19 mouse cellular contexts compared by ENCODE assay signal in genomic region chr4:41513714-41514113, GRCm38 (mm10). TPM values are rescaled to one million over a fixed set of nuclear protein-coding genes. Genes with fewer than 3 reads are reported as not detected.
A peak's percentile ranks its signal among the peaks of the same experiment; 100 is the strongest.
DNase-seq lines count a peak whose midpoint lies in the region; ATAC-seq lines count a peak whose summit lies in the region.
"Had no signal": no experiment of that assay in that cellular context is flagged by ENCODE, and none has a peak within 500 bp of the region (broad histone marks: within the 10 kb centered on the region; RNA-seq: fewer than 3 reads in every experiment).

No protein-coding gene starts in this region.

- peak; percentile 37 for DNase-seq in hindbrain, embryonic 10.5 days (ENCODE audit: low spot score)
- DNase-seq in embryo, embryonic 11 days, result peak; percentile 69
- no peak for DNase-seq in left cerebral cortex, adult 9 months (ENCODE audit: low spot score in 2 of 2)
- no peak for DNase-seq in frontal cortex, postnatal 36 days (ENCODE audit: low spot score in 2 of 2)
- DNase-seq: B cell, adult 2 months; cerebellum, adult 18-20 months; gastrocnemius, postnatal 10 days; heart, adult 2 months; lung, embryonic 14.5 days; right cerebral cortex, postnatal 25 days; thymus, postnatal 36 days had no signal

- 29% methylated on average over 8 of the region's 8 CpGs for WGBS in hindbrain, embryonic 10.5 days
- 33% methylated on average over 8 of the region's 8 CpGs for WGBS in hindbrain, embryonic 12.5 days
- WGBS in forebrain, embryonic 15.5 days, result 26% methylated on average over 8 of the region's 8 CpGs
- 9% methylated on average over 8 of the region's 8 CpGs for WGBS in limb, embryonic 15.5 days

- 0 out of 2 replicates have a peak overlapping the region, but pooled peaks have one; percentile 53 for H3K27ac ChIP-seq in hindbrain, embryonic 10.5 days
- H3K27ac ChIP-seq in hindbrain, embryonic 12.5 days, result no peak overlapping the region; the same call in 1 of the 2 replicates
- 0 out of 2 replicates have a peak overlapping the region, but pooled peaks have one; percentile 31 for H3K27ac ChIP-seq in forebrain, embryonic 15.5 days (replicated peaks)
- peak overlapping the region; percentile 3; the same call in 1 of the 2 replicates for H3K27ac ChIP-seq in limb, embryonic 15.5 days
- H3K27ac ChIP-seq: heart, adult 2 months; kidney, postnatal 0 days; layer of hippocampus, adult 2 months; macrophage had no signal

- peaks cover 29% of the 10 kb centered on the region for H3K27me3 ChIP-seq in hindbrain, embryonic 10.5 days (ENCODE audit: insufficient read depth, poor library complexity, severe bottlenecking)
- peaks cover 7% of the 10 kb centered on the region; the same call in 1 of the 2 replicates for H3K27me3 ChIP-seq in hindbrain, embryonic 12.5 days
- H3K27me3 ChIP-seq in forebrain, embryonic 15.5 days, result no peaks in the 10 kb centered on the region
- 0 out of 2 replicates have a peak, but pooled peaks cover 11% of the 10 kb centered on the region for H3K27me3 ChIP-seq in limb, embryonic 15.5 days

- peaks cover 7% of the 10 kb centered on the region; the same call in 1 of the 2 replicates for H3K36me3 ChIP-seq in hindbrain, embryonic 10.5 days
- H3K36me3 ChIP-seq in hindbrain, embryonic 12.5 days, result peaks cover 8% of the 10 kb centered on the region; the same call in 1 of the 2 replicates
- no peaks in the 10 kb centered on the region for H3K36me3 ChIP-seq in forebrain, embryonic 15.5 days
- H3K36me3 ChIP-seq in limb, embryonic 15.5 days, result no peaks in the 10 kb centered on the region

- ATAC-seq in hindbrain, embryonic 12.5 days (ENCODE audit: low FRiP score), result no peak
- no peak for ATAC-seq in forebrain, embryonic 15.5 days (replicated peaks)
- no peak for ATAC-seq in limb, embryonic 15.5 days (ENCODE audit: insufficient number of reproducible peaks, low FRiP score, low TSS enrichment, low read depth)
- no peak for ATAC-seq in activated CD4-positive, CD25-positive, alpha-beta regulatory T cell, adult 4 months

- no peak overlapping the region for H3K4me3 ChIP-seq in hindbrain, embryonic 10.5 days
- H3K4me3 ChIP-seq in hindbrain, embryonic 12.5 days, result no peak overlapping the region
- no peak overlapping the region for H3K4me3 ChIP-seq in forebrain, embryonic 15.5 days
- H3K4me3 ChIP-seq in limb, embryonic 15.5 days, result no peak overlapping the region
- H3K4me3 ChIP-seq: heart, adult 2 months; layer of hippocampus, adult 2 months had no signal

- no peak overlapping the region for H3K9ac ChIP-seq in hindbrain, embryonic 12.5 days
- no peak overlapping the region for H3K9ac ChIP-seq in forebrain, embryonic 15.5 days (replicated peaks)
- H3K9ac ChIP-seq in limb, embryonic 15.5 days, result no peak overlapping the region
- H3K9ac ChIP-seq: lung, embryonic 14.5 days had no signal

- no peak overlapping the region for H3K4me2 ChIP-seq in hindbrain, embryonic 12.5 days (replicated peaks)
- H3K4me2 ChIP-seq in forebrain, embryonic 15.5 days (replicated peaks), result no peak overlapping the region
- no peak overlapping the region for H3K4me2 ChIP-seq in limb, embryonic 15.5 days
- H3K4me2 ChIP-seq: lung, embryonic 14.5 days had no signal

- H3K4me1 ChIP-seq in hindbrain, embryonic 10.5 days (replicated peaks), result peaks cover 13% of the 10 kb centered on the region; the same call in 1 of the 2 replicates
- peaks cover 3% of the 10 kb centered on the region; the same call in 1 of the 2 replicates for H3K4me1 ChIP-seq in hindbrain, embryonic 12.5 days
- peaks cover 6% of the 10 kb centered on the region for H3K4me1 ChIP-seq in forebrain, embryonic 15.5 days
- H3K4me1 ChIP-seq in limb, embryonic 15.5 days, result peaks cover 8% of the 10 kb centered on the region

- H3K9me3 ChIP-seq in hindbrain, embryonic 10.5 days, result no peaks in the 10 kb centered on the region
- no peaks in the 10 kb centered on the region for H3K9me3 ChIP-seq in hindbrain, embryonic 12.5 days (replicated peaks)
- H3K9me3 ChIP-seq in forebrain, embryonic 15.5 days, result no peaks in the 10 kb centered on the region
- no peaks in the 10 kb centered on the region for H3K9me3 ChIP-seq in limb, embryonic 15.5 days

RNA-seq across cellular contexts. Expression of gene 1110017D15Rik, which starts 3.4 kb away (rescaled TPM):
- 8.1 and 14.7 TPM in 2 replicates for polyA plus RNA-seq in hindbrain, embryonic 10.5 days (2016; fragmentation: Nextera tagmentation; extraction: Ambion mirVana)
- polyA plus RNA-seq in hindbrain, embryonic 12.5 days (2016; fragmentation: Nextera tagmentation; extraction: Ambion mirVana), result 11.3 and 12.9 TPM in 2 replicates
- polyA plus RNA-seq in forebrain, embryonic 15.5 days (2015; fragmentation: Nextera tagmentation; extraction: Ambion mirVana), result 9.4 and 15.7 TPM in 2 replicates
- polyA plus RNA-seq in limb, embryonic 15.5 days (2015; fragmentation: Nextera tagmentation; extraction: Ambion mirVana), result 0.88 and 1.1 TPM in 2 replicates
- not detected for polyA plus RNA-seq in activated CD4-positive, CD25-positive, alpha-beta regulatory T cell, adult 4 months (2017; shearing (Covaris generic))
- polyA plus RNA-seq: liver, adult 2 months had no signal

RNA-seq across cellular contexts. Expression of gene AI464131, which starts 10.8 kb away (rescaled TPM):
- polyA plus RNA-seq in hindbrain, embryonic 10.5 days (2016; fragmentation: Nextera tagmentation; extraction: Ambion mirVana), result 7.4 and 9.1 TPM in 2 replicates
- polyA plus RNA-seq in hindbrain, embryonic 12.5 days (2016; fragmentation: Nextera tagmentation; extraction: Ambion mirVana), result 10.1 and 11.9 TPM in 2 replicates
- polyA plus RNA-seq in forebrain, embryonic 15.5 days (2015; fragmentation: Nextera tagmentation; extraction: Ambion mirVana), result 2.8 and 3.1 TPM in 2 replicates
- polyA plus RNA-seq in limb, embryonic 15.5 days (2015; fragmentation: Nextera tagmentation; extraction: Ambion mirVana), result 6.6 and 11.9 TPM in 2 replicates
- polyA plus RNA-seq in activated CD4-positive, CD25-positive, alpha-beta regulatory T cell, adult 4 months (2017; shearing (Covaris generic)), result not detected

RNA-seq across cellular contexts. Expression of gene Nudt2, which starts 48.8 kb away (rescaled TPM):
- 57.6 and 73.0 TPM in 2 replicates for polyA plus RNA-seq in hindbrain, embryonic 10.5 days (2016; fragmentation: Nextera tagmentation; extraction: Ambion mirVana)
- 56.9 and 59.5 TPM in 2 replicates for polyA plus RNA-seq in hindbrain, embryonic 12.5 days (2016; fragmentation: Nextera tagmentation; extraction: Ambion mirVana)
- polyA plus RNA-seq in forebrain, embryonic 15.5 days (2015; fragmentation: Nextera tagmentation; extraction: Ambion mirVana), result 66.8 and 69.5 TPM in 2 replicates
- 45.5 and 46.4 TPM in 2 replicates for polyA plus RNA-seq in limb, embryonic 15.5 days (2015; fragmentation: Nextera tagmentation; extraction: Ambion mirVana)
- 10 to 100 TPM; 15.5 to 25.6 TPM for polyA plus RNA-seq in activated CD4-positive, CD25-positive, alpha-beta regulatory T cell, adult 4 months (2017; shearing (Covaris generic))

RNA-seq across cellular contexts. Expression of gene Kif24, which starts 49.0 kb away (rescaled TPM):
- polyA plus RNA-seq in hindbrain, embryonic 10.5 days (2016; fragmentation: Nextera tagmentation; extraction: Ambion mirVana), result 13.7 and 14.6 TPM in 2 replicates
- polyA plus RNA-seq in hindbrain, embryonic 12.5 days (2016; fragmentation: Nextera tagmentation; extraction: Ambion mirVana), result 9.5 and 9.6 TPM in 2 replicates
- 5.1 and 5.5 TPM in 2 replicates for polyA plus RNA-seq in forebrain, embryonic 15.5 days (2015; fragmentation: Nextera tagmentation; extraction: Ambion mirVana)
- polyA plus RNA-seq in limb, embryonic 15.5 days (2015; fragmentation: Nextera tagmentation; extraction: Ambion mirVana), result 5.8 and 7.2 TPM in 2 replicates
- polyA plus RNA-seq in activated CD4-positive, CD25-positive, alpha-beta regulatory T cell, adult 4 months (2017; shearing (Covaris generic)), result 1 to 10 TPM; 2.2 to 2.5 TPM

RNA-seq across cellular contexts. Expression of gene Fam219a, which starts 55.6 kb away (rescaled TPM):
- polyA plus RNA-seq in hindbrain, embryonic 10.5 days (2016; fragmentation: Nextera tagmentation; extraction: Ambion mirVana), result 6.2 and 8.3 TPM in 2 replicates
- 12.5 and 15.3 TPM in 2 replicates for polyA plus RNA-seq in hindbrain, embryonic 12.5 days (2016; fragmentation: Nextera tagmentation; extraction: Ambion mirVana)
- 14.3 and 14.7 TPM in 2 replicates for polyA plus RNA-seq in forebrain, embryonic 15.5 days (2015; fragmentation: Nextera tagmentation; extraction: Ambion mirVana)
- 2.7 and 2.8 TPM in 2 replicates for polyA plus RNA-seq in limb, embryonic 15.5 days (2015; fragmentation: Nextera tagmentation; extraction: Ambion mirVana)
- polyA plus RNA-seq in activated CD4-positive, CD25-positive, alpha-beta regulatory T cell, adult 4 months (2017; shearing (Covaris generic)), result under 1 TPM; 0.18 to 0.29 TPM

Comparison
In these comparisons a context has a peak if more than half of its experiments do, and no peak if none do; other contexts are left out.
1. DNase-seq: peak in hindbrain, embryonic 10.5 days (single experiment) and embryo, embryonic 11 days (single experiment); none in left cerebral cortex, adult 9 months (0 of 2) and frontal cortex, postnatal 36 days (0 of 2).